Mouse (Mus musculus): Measurements from ENCODE around the gene Adamtsl3. TPM values are rescaled to one million over a fixed set of nuclear protein-coding genes. Genes with fewer than 3 reads are reported as not detected.
A peak's percentile ranks its signal among the peaks of the same experiment; 100 is the strongest.
"Not testable (repeated sequence)": the region's sequence is repeated elsewhere in the genome, so short reads cannot be mapped to it uniquely, and the experiment has no call there.

Adamtsl3 gene
- polyA plus RNA-seq, 1 experiment from 2014 or later = 1.1 TPM

DNA sequence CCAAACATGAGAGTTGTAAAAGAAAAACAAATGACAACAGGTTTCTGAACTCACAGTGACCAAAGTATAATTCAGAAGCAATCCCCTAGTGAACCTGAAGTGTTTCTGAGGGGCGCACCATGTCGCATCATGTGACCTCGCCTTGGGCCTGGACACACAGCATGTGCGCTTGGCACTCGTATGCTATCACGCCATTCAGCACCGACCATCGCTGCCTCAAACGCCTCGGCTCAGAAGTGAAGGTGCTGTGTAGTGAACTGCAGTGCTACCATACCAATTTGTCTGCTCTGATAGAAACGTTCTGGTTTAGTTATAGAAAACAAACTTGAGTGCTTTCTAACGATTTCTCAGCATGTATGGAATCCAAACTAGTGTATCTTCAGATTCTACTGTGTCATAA, 59.7 kb downstream of the Adamtsl3 start:
- no peaks in the 10 kb centered on the region for H3K27me3 ChIP-seq
- ATAC-seq (ENCODE audit: low FRiP score, low read depth) = no peak
- no peaks in the 10 kb centered on the region for H3K9me3 ChIP-seq
- H3K4me3 ChIP-seq = no peak overlapping the region
- no peak overlapping the region for H3K4me2 ChIP-seq
- no peak overlapping the region for H3K27ac ChIP-seq (replicated peaks)
- H3K9ac ChIP-seq = no peak overlapping the region
- H3K4me1 ChIP-seq (replicated peaks) = peaks cover 21% of the 10 kb centered on the region
- 61% methylated on average over 12 of the region's 12 CpGs for WGBS
- no peaks in the 10 kb centered on the region for H3K36me3 ChIP-seq

GRCm38 (mm10) chr7:82395751-82396512, 60.4 kb downstream of the Adamtsl3 start:
- WGBS = 38% methylated on average over 6 of the region's 6 CpGs
- no peak overlapping the region for H3K27ac ChIP-seq (replicated peaks)
- no peaks in the 10 kb centered on the region for H3K27me3 ChIP-seq
- no peaks in the 10 kb centered on the region for H3K36me3 ChIP-seq
- no peak overlapping the region for H3K9ac ChIP-seq
- H3K4me3 ChIP-seq = no peak overlapping the region
- no peaks in the 10 kb centered on the region for H3K9me3 ChIP-seq
- H3K4me2 ChIP-seq = no peak overlapping the region
- peaks cover 21% of the 10 kb centered on the region for H3K4me1 ChIP-seq (replicated peaks)
- peak; percentile 66; the same call in 1 of the 2 replicates for ATAC-seq (ENCODE audit: low FRiP score, low read depth)

DNA sequence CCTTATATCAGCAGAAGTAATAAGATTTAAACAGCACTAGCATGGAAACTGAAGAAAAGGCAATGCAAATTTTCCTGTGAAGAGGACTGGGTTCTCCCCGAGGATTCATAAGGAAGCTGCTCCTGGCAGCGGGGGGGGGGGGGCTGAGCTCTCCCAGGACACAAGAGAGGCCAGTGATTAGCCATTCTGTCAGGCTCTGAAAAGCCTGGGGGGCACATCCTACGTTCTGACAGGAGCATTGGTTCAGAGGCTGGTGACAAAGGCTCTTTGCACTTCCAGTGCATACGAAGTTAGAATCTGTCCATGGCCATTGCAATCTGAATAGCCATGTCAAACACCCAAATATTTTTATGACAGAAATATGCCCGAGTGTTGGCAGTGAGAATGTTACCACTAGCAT, 61.4 kb downstream of the Adamtsl3 start:
- no peak for ATAC-seq (ENCODE audit: low FRiP score, low read depth)
- Histone ChIP-seq H3K36me3 (no peaks in the 10 kb centered on the region), H3K4me2 (no peak overlapping the region), H3K9ac (no peak overlapping the region), H3K4me1 (replicated peaks) (peaks cover 21% of the 10 kb centered on the region), H3K27me3 (no peaks in the 10 kb centered on the region), H3K27ac (replicated peaks) (no peak overlapping the region), H3K9me3 (no peaks in the 10 kb centered on the region), H3K4me3 (no peak overlapping the region)
- 21% methylated on average over 4 of the region's 5 CpGs for WGBS

DNA sequence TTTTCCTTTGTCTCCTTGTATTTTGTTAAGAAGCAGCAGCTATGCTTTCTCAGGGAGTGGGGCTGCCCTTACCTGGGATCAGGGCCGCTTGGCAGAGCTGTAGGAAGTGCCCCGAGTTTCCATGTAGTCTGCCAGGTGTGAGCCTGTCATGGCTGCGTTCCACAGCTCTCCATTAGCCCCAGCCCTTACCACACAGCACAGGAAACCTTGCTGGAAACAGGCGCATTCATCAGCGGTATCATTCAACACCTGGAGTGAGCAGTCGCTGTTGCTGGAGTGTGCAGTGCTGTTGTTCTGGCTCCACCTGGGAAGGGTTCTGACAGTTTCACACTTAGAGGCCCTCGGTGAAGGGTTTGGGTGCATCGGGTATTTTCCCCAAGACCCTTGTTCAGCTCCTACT, 62.1 kb downstream of the Adamtsl3 start:
- H3K9ac ChIP-seq = no peak overlapping the region
- H3K9me3 ChIP-seq = no peaks in the 10 kb centered on the region
- peaks cover 21% of the 10 kb centered on the region for H3K4me1 ChIP-seq (replicated peaks)
- H3K27me3 ChIP-seq = no peaks in the 10 kb centered on the region
- ATAC-seq (ENCODE audit: low FRiP score, low read depth) = no peak
- no peak overlapping the region for H3K27ac ChIP-seq (replicated peaks)
- WGBS = 83% methylated on average over 8 of the region's 8 CpGs
- no peak overlapping the region for H3K4me2 ChIP-seq
- H3K36me3 ChIP-seq = no peaks in the 10 kb centered on the region
- no peak overlapping the region for H3K4me3 ChIP-seq

DNA sequence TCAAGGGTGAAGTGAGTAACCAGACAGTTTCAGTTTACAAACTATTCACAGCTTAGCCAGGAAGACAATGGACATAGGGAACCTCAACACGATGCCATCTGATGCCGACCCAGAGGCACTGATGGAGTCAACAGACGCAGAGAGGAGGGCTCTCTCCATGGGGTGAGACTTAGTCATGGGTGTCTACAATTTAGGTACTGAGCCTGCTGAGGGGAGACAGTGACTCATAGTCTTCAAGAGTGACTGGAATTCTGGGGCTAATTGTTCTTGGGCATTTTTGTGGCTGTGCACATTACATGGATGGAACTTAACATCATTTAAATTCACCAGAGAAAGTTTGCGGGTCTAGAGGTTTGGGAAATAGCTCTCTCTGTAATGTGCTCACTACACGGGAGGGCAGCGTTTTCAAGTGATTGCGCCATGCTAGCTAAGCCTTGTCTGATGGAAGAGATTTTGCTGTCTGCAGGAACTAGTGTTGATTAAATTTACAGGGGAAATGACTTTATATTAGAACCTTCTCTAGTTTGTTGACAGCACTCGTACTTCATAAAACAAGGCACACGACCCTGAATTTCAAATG, 70.1 kb downstream of the Adamtsl3 start:
- H3K27me3 ChIP-seq = no peaks in the 10 kb centered on the region
- H3K9ac ChIP-seq = no peak overlapping the region
- no peaks in the 10 kb centered on the region for H3K36me3 ChIP-seq
- H3K4me3 ChIP-seq = no peak overlapping the region
- 85% methylated on average over 9 of the region's 9 CpGs for WGBS
- H3K27ac ChIP-seq (replicated peaks) = no peak overlapping the region
- H3K9me3 ChIP-seq = no peaks in the 10 kb centered on the region
- H3K4me2 ChIP-seq = no peak overlapping the region
- H3K4me1 ChIP-seq (replicated peaks) = no peaks in the 10 kb centered on the region
- no peak for ATAC-seq (ENCODE audit: low FRiP score, low read depth)

GRCm38 (mm10) chr7:82410966-82411365, 75.5 kb downstream of the Adamtsl3 start:
- no peaks in the 10 kb centered on the region for H3K4me1 ChIP-seq (replicated peaks)
- H3K27me3 ChIP-seq = no peaks in the 10 kb centered on the region
- H3K4me2 ChIP-seq = no peak overlapping the region
- H3K9me3 ChIP-seq = no peaks in the 10 kb centered on the region
- no peak for ATAC-seq (ENCODE audit: low FRiP score, low read depth)
- WGBS = 79% methylated on average over 4 of the region's 4 CpGs
- H3K9ac ChIP-seq = no peak overlapping the region
- no peak overlapping the region for H3K27ac ChIP-seq (replicated peaks)
- no peak overlapping the region for H3K4me3 ChIP-seq
- no peaks in the 10 kb centered on the region for H3K36me3 ChIP-seq

GRCm38 (mm10) chr7:82416653-82417052, 81.2 kb downstream of the Adamtsl3 start:
- no peaks in the 10 kb centered on the region for H3K27me3 ChIP-seq
- H3K4me3 ChIP-seq = no peak overlapping the region
- no peaks in the 10 kb centered on the region for H3K9me3 ChIP-seq
- 86% methylated on average over 6 of the region's 6 CpGs for WGBS
- no peak overlapping the region for H3K9ac ChIP-seq
- no peaks in the 10 kb centered on the region for H3K4me1 ChIP-seq (replicated peaks)
- no peak overlapping the region for H3K4me2 ChIP-seq
- no peak for ATAC-seq (ENCODE audit: low FRiP score, low read depth)
- no peak overlapping the region for H3K27ac ChIP-seq (replicated peaks)
- no peaks in the 10 kb centered on the region for H3K36me3 ChIP-seq

DNA sequence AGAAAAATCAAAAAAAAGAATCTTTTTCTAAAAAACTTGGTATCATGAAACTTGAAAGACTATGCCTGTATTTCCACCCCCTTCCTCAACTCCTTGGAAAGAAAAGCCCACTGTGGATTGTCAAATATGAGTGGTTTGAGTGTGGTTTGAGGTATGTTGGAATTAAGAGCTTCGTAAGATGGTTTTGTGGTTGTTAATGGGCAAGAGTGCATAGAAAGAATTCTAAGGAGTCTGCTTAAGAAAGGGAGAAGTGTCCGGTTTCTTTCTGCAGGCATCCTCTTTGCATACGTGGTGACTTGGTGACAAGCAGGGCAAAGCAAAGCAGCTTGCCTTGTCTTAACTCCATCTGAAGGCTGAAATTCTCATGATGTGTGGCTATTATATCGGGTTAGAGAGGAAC, 81.6 kb downstream of the Adamtsl3 start:
- no peaks in the 10 kb centered on the region for H3K9me3 ChIP-seq
- H3K27me3 ChIP-seq = no peaks in the 10 kb centered on the region
- no peak overlapping the region for H3K9ac ChIP-seq
- WGBS = 88% methylated on average over 4 of the region's 4 CpGs
- H3K4me3 ChIP-seq = no peak overlapping the region
- H3K4me2 ChIP-seq = no peak overlapping the region
- no peak overlapping the region for H3K27ac ChIP-seq (replicated peaks)
- H3K4me1 ChIP-seq (replicated peaks) = no peaks in the 10 kb centered on the region
- no peak for ATAC-seq (ENCODE audit: low FRiP score, low read depth)
- H3K36me3 ChIP-seq = no peaks in the 10 kb centered on the region

DNA sequence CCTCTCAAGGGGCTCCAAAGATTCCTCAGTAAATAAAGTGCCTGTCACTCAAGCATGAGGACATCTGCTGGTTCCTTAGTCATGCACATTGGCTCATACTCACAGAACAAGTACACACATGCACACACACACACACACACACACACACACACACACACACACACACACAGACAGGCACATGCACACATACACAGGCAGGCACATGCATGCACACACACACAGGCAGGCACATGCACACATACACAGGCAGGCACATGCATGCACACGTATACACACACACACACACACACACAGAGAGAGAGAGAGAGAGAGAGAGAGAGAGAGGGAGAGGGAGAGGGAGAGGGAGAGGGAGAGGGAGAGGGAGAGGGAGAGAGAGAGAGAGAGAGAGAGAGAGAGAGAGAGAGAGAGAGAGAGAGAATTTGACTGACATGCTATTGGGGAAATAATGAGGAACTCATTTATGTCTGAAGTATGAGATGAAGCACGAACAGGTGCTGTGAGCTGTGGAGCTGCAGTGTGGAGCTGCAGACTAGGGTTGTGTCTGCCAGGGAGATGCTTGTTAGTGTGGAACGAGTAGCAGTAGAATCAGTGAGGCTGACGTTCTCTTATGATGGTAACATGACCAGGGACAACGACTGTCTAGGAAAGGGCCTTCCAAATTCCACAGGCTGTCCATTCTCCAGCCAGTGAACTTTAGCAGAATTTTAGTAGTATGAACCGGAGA, 85.0 kb downstream of the Adamtsl3 start:
- H3K9ac ChIP-seq; H3K4me3 ChIP-seq; H3K27ac ChIP-seq (replicated peaks); H3K36me3 ChIP-seq; H3K27me3 ChIP-seq; H3K9me3 ChIP-seq; H3K4me2 ChIP-seq; H3K4me1 ChIP-seq (replicated peaks); ATAC-seq (ENCODE audit: low FRiP score, low read depth): not testable (repeated sequence)
- WGBS = 71% methylated on average over 6 of the region's 6 CpGs

DNA sequence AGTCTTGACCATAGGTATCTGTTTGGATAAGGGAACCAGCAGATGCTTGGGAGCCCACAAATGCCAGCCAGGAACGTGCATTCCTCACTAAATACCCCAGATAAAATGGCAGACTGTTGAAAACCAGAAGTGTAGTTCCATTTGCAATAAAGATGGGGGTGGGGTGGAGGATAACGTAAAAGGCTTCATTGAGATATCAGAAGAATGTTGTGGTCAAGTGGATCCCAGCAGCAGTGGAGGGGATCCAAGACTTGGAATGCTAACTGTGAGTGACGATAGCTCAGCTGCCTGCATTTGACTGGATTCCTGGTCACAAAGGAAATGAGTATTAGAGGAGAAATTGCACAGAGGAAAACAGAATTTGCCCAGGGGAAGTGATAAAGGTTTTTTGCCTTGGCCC, 87.1 kb downstream of the Adamtsl3 start:
- no peak overlapping the region for H3K9ac ChIP-seq
- 84% methylated on average over 3 of the region's 3 CpGs for WGBS
- no peaks in the 10 kb centered on the region for H3K36me3 ChIP-seq
- 0 out of 2 replicates have a peak, but pooled peaks cover 4% of the 10 kb centered on the region for H3K4me1 ChIP-seq (replicated peaks)
- no peak overlapping the region for H3K27ac ChIP-seq (replicated peaks)
- H3K4me3 ChIP-seq = no peak overlapping the region
- no peaks in the 10 kb centered on the region for H3K9me3 ChIP-seq
- ATAC-seq (ENCODE audit: low FRiP score, low read depth) = no peak
- H3K4me2 ChIP-seq = no peak overlapping the region
- H3K27me3 ChIP-seq = no peaks in the 10 kb centered on the region

- H3K36me3 ChIP-seq = no peaks in the 10 kb centered on the region
- no peak overlapping the region for H3K4me3 ChIP-seq
- no peak overlapping the region for H3K27ac ChIP-seq (replicated peaks)
- 90% methylated on average over 2 of the region's 2 CpGs for WGBS
- H3K27me3 ChIP-seq = no peaks in the 10 kb centered on the region
- H3K4me1 ChIP-seq (replicated peaks) = 0 out of 2 replicates have a peak, but pooled peaks cover 4% of the 10 kb centered on the region
- no peaks in the 10 kb centered on the region for H3K9me3 ChIP-seq
- ATAC-seq (ENCODE audit: low FRiP score, low read depth) = no peak
- no peak overlapping the region for H3K4me2 ChIP-seq
- no peak overlapping the region for H3K9ac ChIP-seq
Measured at GRCm38 (mm10) chr7:82423602-82424001, 88.1 kb downstream of the Adamtsl3 start.

GRCm38 (mm10) chr7:82424281-82424680, 88.8 kb downstream of the Adamtsl3 start:
- Histone ChIP-seq H3K27ac (replicated peaks) (no peak overlapping the region), H3K4me3 (no peak overlapping the region), H3K36me3 (no peaks in the 10 kb centered on the region), H3K9ac (no peak overlapping the region), H3K4me2 (no peak overlapping the region), H3K9me3 (no peaks in the 10 kb centered on the region), H3K27me3 (no peaks in the 10 kb centered on the region), H3K4me1 (replicated peaks) (0 out of 2 replicates have a peak, but pooled peaks cover 4% of the 10 kb centered on the region)
- WGBS = 95% methylated on average over 1 of the region's 1 CpGs
- ATAC-seq (ENCODE audit: low FRiP score, low read depth) = no peak

All from hindbrain, embryonic 15.5 days (tissue).